Mouse (Mus musculus) stomach, adult 2 months (tissue): Measurements from ENCODE around the gene Ctsf. TPM values are rescaled to one million over a fixed set of nuclear protein-coding genes. Genes with fewer than 3 reads are reported as not detected.

Source experiments
- polyA plus RNA-seq: library from polyadenylated mRNA; depleted of rRNA; stranded (reverse); fragments of >200 nt; gene quantifications from 2 replicates; pipeline ENCODE4 v1.2.3, GENCODE M21; 2012; rRNA removed

Gene Ctsf
- 45.7 and 55.3 TPM in 2 replicates for polyA plus RNA-seq

GRCm38 (mm10) chr19:4854552-4855469 is at the start of gene Ctsf:
Gene Ctsf (plus strand): TSS chr19:4855130.

GRCm38 (mm10) chr19:4811063-4811908 is 43.6 kb upstream of the Ctsf start, which contains the start of the genes Gm21992 and Rbm14:
Gene Gm21992 (minus strand): TSS chr19:4811612.
Gene Rbm14 (minus strand): TSS chr19:4811634.

GRCm38 (mm10) chr19:4839149-4839548 is 15.8 kb upstream of the Ctsf start, which contains the start of the genes Ccs and Ccdc87:
Gene Ccs (minus strand): TSS chr19:4839332.
Gene Ccdc87 (plus strand): TSS chr19:4839366.

GRCm38 (mm10) chr19:4877785-4878184 is 22.9 kb downstream of the Ctsf start, which contains the start of gene Actn3:
Gene Actn3 (minus strand): TSS chr19:4877909.

GRCm38 (mm10) chr19:4878405-4879323 is 23.7 kb downstream of the Ctsf start, which contains the start of gene Zdhhc24:
Gene Zdhhc24 (plus strand): TSS chr19:4878668.

GRCm38 (mm10) chr19:4905979-4906794 is 51.3 kb downstream of the Ctsf start, which contains the start of gene Bbs1:
Gene Bbs1 (minus strand): TSS chr19:4906628.

Other genes starting within 250 kb of the Ctsf start
- 22.4 and 32.7 TPM in 2 replicates for gene Lrfn4, start 239.5 kb upstream of the Ctsf start, polyA plus RNA-seq
- 65.3 and 76.9 TPM in 2 replicates for gene Rce1, start 229.5 kb upstream of the Ctsf start, polyA plus RNA-seq
- 0.28 TPM in 1 of 2 replicates, not detected in the other for gene Gm960, start 156.5 kb upstream of the Ctsf start, polyA plus RNA-seq
- 2.7 and 2.8 TPM in 2 replicates for gene Sptbn2, start 144.0 kb upstream of the Ctsf start, polyA plus RNA-seq
- gene Rbm4b, start 98.6 kb upstream of the Ctsf start, polyA plus RNA-seq: 1.8 and 1.9 TPM in 2 replicates
- 7.1 and 8.2 TPM in 2 replicates for gene Rbm4, start 61.2 kb upstream of the Ctsf start, polyA plus RNA-seq
- 10.9 and 14.2 TPM in 2 replicates for gene Gm21992, start 43.5 kb upstream of the Ctsf start, polyA plus RNA-seq
- 32.4 and 33.3 TPM in 2 replicates for gene Rbm14, start 43.5 kb upstream of the Ctsf start, polyA plus RNA-seq
- 23.8 and 24.3 TPM in 2 replicates for gene Ccs, start 15.8 kb upstream of the Ctsf start, polyA plus RNA-seq
- 0.02 TPM in 1 of 2 replicates, not detected in the other for gene Ccdc87, start 15.8 kb upstream of the Ctsf start, polyA plus RNA-seq
- 1.5 and 5.9 TPM in 2 replicates for gene Actn3, start 22.8 kb downstream of the Ctsf start, polyA plus RNA-seq
- gene Zdhhc24, start 23.5 kb downstream of the Ctsf start, polyA plus RNA-seq: 12.6 and 15.1 TPM in 2 replicates
- gene Bbs1, start 51.5 kb downstream of the Ctsf start, polyA plus RNA-seq: 1.3 and 1.4 TPM in 2 replicates
- gene Dpp3, start 73.2 kb downstream of the Ctsf start, polyA plus RNA-seq: 105 and 113 TPM in 2 replicates
- gene Peli3, start 88.0 kb downstream of the Ctsf start, polyA plus RNA-seq: 2.4 and 2.7 TPM in 2 replicates
- gene Mrpl11, start 107.0 kb downstream of the Ctsf start, polyA plus RNA-seq: 5.0 and 6.0 TPM in 2 replicates
- 2.9 and 3.7 TPM in 2 replicates for gene Npas4, start 135.2 kb downstream of the Ctsf start, polyA plus RNA-seq
- gene Slc29a2, start 168.7 kb downstream of the Ctsf start, polyA plus RNA-seq: 4.5 and 5.5 TPM in 2 replicates
- 9.1 and 12.1 TPM in 2 replicates for gene B4gat1, start 183.7 kb downstream of the Ctsf start, polyA plus RNA-seq
- gene AC124502.3, start 183.8 kb downstream of the Ctsf start, polyA plus RNA-seq: 0.42 and 2.6 TPM in 2 replicates
- 70.6 and 73.0 TPM in 2 replicates for gene Brms1, start 186.2 kb downstream of the Ctsf start, polyA plus RNA-seq
- gene Rin1, start 195.4 kb downstream of the Ctsf start, polyA plus RNA-seq: 15.4 and 15.8 TPM in 2 replicates
- 17.7 and 19.4 TPM in 2 replicates for gene Cd248, start 212.9 kb downstream of the Ctsf start, polyA plus RNA-seq
- 55.2 and 81.3 TPM in 2 replicates for gene Tmem151a, start 230.4 kb downstream of the Ctsf start, polyA plus RNA-seq
- 124 and 160 TPM in 2 replicates for gene Yif1a, start 233.4 kb downstream of the Ctsf start, polyA plus RNA-seq
- 1.8 and 2.7 TPM in 2 replicates for gene Cnih2, start 243.4 kb downstream of the Ctsf start, polyA plus RNA-seq